Mouse (Mus musculus): Measurements from ENCODE around the gene Pmvk. TPM values are rescaled to one million over a fixed set of nuclear protein-coding genes. Genes with fewer than 3 reads are reported as not detected.

Pmvk gene
- total and polyA plus RNA-seq, 3 experiments: 13.9 to 27.7 (median 21.5) TPM

Other genes starting within 250 kb of the Pmvk start
- gene Thbs3, start 239.4 kb upstream of the Pmvk start, total RNA-seq (2021): 10 to 100 TPM in 1 of 2 experiments, 1 to 10 TPM in 1; 8.9 to 10.1 TPM
- 10.1 and 10.2 TPM in 2 replicates for gene Thbs3, start 239.4 kb upstream of the Pmvk start, polyA plus RNA-seq (2012; rRNA removed)
- 100 to 1,000 TPM; 150 to 174 TPM for gene Mtx1, start 227.5 kb upstream of the Pmvk start, total RNA-seq (2021)
- 252 and 300 TPM in 2 replicates for gene Mtx1, start 227.5 kb upstream of the Pmvk start, polyA plus RNA-seq (2012; rRNA removed)
- gene Muc1, start 225.5 kb upstream of the Pmvk start, total RNA-seq (2021): under 1 TPM; 0.24 to 0.32 TPM
- 0.53 and 0.85 TPM in 2 replicates for gene Muc1, start 225.5 kb upstream of the Pmvk start, polyA plus RNA-seq (2012; rRNA removed)
- gene Krtcap2, start 208.6 kb upstream of the Pmvk start, total RNA-seq (2021): 100 to 1,000 TPM; 143 to 163 TPM
- 433 and 437 TPM in 2 replicates for gene Krtcap2, start 208.6 kb upstream of the Pmvk start, polyA plus RNA-seq (2012; rRNA removed)
- 1 to 10 TPM; 1.9 to 2.3 TPM for gene Trim46, start 208.2 kb upstream of the Pmvk start, total RNA-seq (2021)
- gene Trim46, start 208.2 kb upstream of the Pmvk start, polyA plus RNA-seq (2012; rRNA removed): 6.0 and 9.1 TPM in 2 replicates
- gene Dpm3, start 195.2 kb upstream of the Pmvk start, total RNA-seq (2021): 100 to 1,000 TPM; 134 to 150 TPM
- gene Dpm3, start 195.2 kb upstream of the Pmvk start, polyA plus RNA-seq (2012; rRNA removed): 509 and 645 TPM in 2 replicates
- gene Slc50a1, start 184.0 kb upstream of the Pmvk start, total RNA-seq (2021): 10 to 100 TPM; 49.9 to 54.7 TPM
- 153 TPM in 2 replicates for gene Slc50a1, start 184.0 kb upstream of the Pmvk start, polyA plus RNA-seq (2012; rRNA removed)
- 10 to 100 TPM in 1 of 2 experiments, 1 to 10 TPM in 1; 8.0 to 16.6 TPM for gene Efna1, start 173.4 kb upstream of the Pmvk start, total RNA-seq (2021)
- 17.5 and 24.0 TPM in 2 replicates for gene Efna1, start 173.4 kb upstream of the Pmvk start, polyA plus RNA-seq (2012; rRNA removed)
- gene Efna3, start 131.6 kb upstream of the Pmvk start, total RNA-seq (2021): under 1 TPM; 0.26 to 0.55 TPM
- 0.21 and 1.0 TPM in 2 replicates for gene Efna3, start 131.6 kb upstream of the Pmvk start, polyA plus RNA-seq (2012; rRNA removed)
- 1 to 10 TPM in 1 of 2 experiments, under 1 TPM in 1; 0.63 to 1.9 TPM for gene Efna4, start 116.5 kb upstream of the Pmvk start, total RNA-seq (2021)
- 1.8 and 3.5 TPM in 2 replicates for gene Efna4, start 116.5 kb upstream of the Pmvk start, polyA plus RNA-seq (2012; rRNA removed)
- gene Adam15, start 104.5 kb upstream of the Pmvk start, total RNA-seq (2021): 10 to 100 TPM; 56.1 to 87.5 TPM
- gene Adam15, start 104.5 kb upstream of the Pmvk start, polyA plus RNA-seq (2012; rRNA removed): 142 and 182 TPM in 2 replicates
- 1 to 10 TPM in 1 of 2 experiments, under 1 TPM in 1; 0.40 to 1.3 TPM for gene Dcst2, start 92.6 kb upstream of the Pmvk start, total RNA-seq (2021)
- gene Dcst2, start 92.6 kb upstream of the Pmvk start, polyA plus RNA-seq (2012; rRNA removed): 0.61 and 1.2 TPM in 2 replicates
- under 1 TPM in 1 of 2 experiments, not detected in 1; 0.41 TPM for gene Dcst1, start 89.3 kb upstream of the Pmvk start, total RNA-seq (2021)
- 0.46 and 0.53 TPM in 2 replicates for gene Dcst1, start 89.3 kb upstream of the Pmvk start, polyA plus RNA-seq (2012; rRNA removed)
- 100 to 1,000 TPM in 1 of 2 experiments, 10 to 100 TPM in 1; 84.0 to 102 TPM for gene Zbtb7b, start 59.8 kb upstream of the Pmvk start, total RNA-seq (2021)
- gene Zbtb7b, start 59.8 kb upstream of the Pmvk start, polyA plus RNA-seq (2012; rRNA removed): 117 and 121 TPM in 2 replicates
- 1 to 10 TPM; 1.7 to 1.8 TPM for gene Lenep, start 51.7 kb upstream of the Pmvk start, total RNA-seq (2021)
- 0.58 TPM in 1 of 2 replicates, not detected in the other for gene Lenep, start 51.7 kb upstream of the Pmvk start, polyA plus RNA-seq (2012; rRNA removed)
- gene Flad1, start 42.7 kb upstream of the Pmvk start, total RNA-seq (2021): 10 to 100 TPM; 32.2 to 50.7 TPM
- gene Flad1, start 42.7 kb upstream of the Pmvk start, polyA plus RNA-seq (2012; rRNA removed): 33.2 and 45.2 TPM in 2 replicates
- 10 to 100 TPM; 17.3 to 21.5 TPM for gene Cks1b, start 36.2 kb upstream of the Pmvk start, total RNA-seq (2021)
- 9.3 and 9.7 TPM in 2 replicates for gene Cks1b, start 36.2 kb upstream of the Pmvk start, polyA plus RNA-seq (2012; rRNA removed)
- 100 to 1,000 TPM in 1 of 2 experiments, 10 to 100 TPM in 1; 69.6 to 113 TPM for gene Shc1, start 36.1 kb upstream of the Pmvk start, total RNA-seq (2021)
- gene Shc1, start 36.1 kb upstream of the Pmvk start, polyA plus RNA-seq (2012; rRNA removed): 62.6 and 67.4 TPM in 2 replicates
- 10 to 100 TPM; 31.8 to 44.5 TPM for gene Pygo2, start 24.3 kb upstream of the Pmvk start, total RNA-seq (2021)
- gene Pygo2, start 24.3 kb upstream of the Pmvk start, polyA plus RNA-seq (2012; rRNA removed): 166 and 181 TPM in 2 replicates
- 10 to 100 TPM; 38.4 to 70.0 TPM for gene Pbxip1, start 17.8 kb upstream of the Pmvk start, total RNA-seq (2021)
- 37.5 and 43.3 TPM in 2 replicates for gene Pbxip1, start 17.8 kb upstream of the Pmvk start, polyA plus RNA-seq (2012; rRNA removed)
- gene Kcnn3, start 65.6 kb downstream of the Pmvk start, total RNA-seq (2021): 1 to 10 TPM; 3.1 to 5.2 TPM
- 1.7 and 2.0 TPM in 2 replicates for gene Kcnn3, start 65.6 kb downstream of the Pmvk start, polyA plus RNA-seq (2012; rRNA removed)